Mouse (Mus musculus) G1E (cell line): ENCODE measurements around the gene Acap1.
A peak's percentile ranks its signal among the peaks of the same experiment; 100 is the strongest.

Experiments used
- CTCF ChIP-seq: IDR thresholded peaks from 2 replicates; pipeline ENCODE4 v1.5.1; 2012; ENCODE audit warnings: low read depth, low read length, inconsistent platforms, mixed read lengths
- GATA1 ChIP-seq: IDR thresholded peaks from 2 replicates; pipeline ENCODE4 v1.6.1; 2012; ENCODE audit warnings: borderline replicate concordance, low read length, inconsistent platforms, mixed read lengths
- GATA2 ChIP-seq: IDR thresholded peaks from 2 replicates; pipeline ENCODE4 v1.6.1; 2012; ENCODE audit warnings: low read depth, low read length, inconsistent platforms, borderline replicate concordance
- POLR2AphosphoS5 ChIP-seq: IDR thresholded peaks from 2 replicates; pipeline ENCODE4 v1.6.1; 2012; ENCODE audit warnings: low read depth, low read length, inconsistent platforms; ENCODE audit not compliant: insufficient replicate concordance
- TAL1 ChIP-seq: conservative IDR thresholded peaks from 2 replicates; pipeline ENCODE4 v1.6.1; 2012; ENCODE audit warnings: low read depth, low read length, inconsistent platforms, mixed read lengths

DNA sequence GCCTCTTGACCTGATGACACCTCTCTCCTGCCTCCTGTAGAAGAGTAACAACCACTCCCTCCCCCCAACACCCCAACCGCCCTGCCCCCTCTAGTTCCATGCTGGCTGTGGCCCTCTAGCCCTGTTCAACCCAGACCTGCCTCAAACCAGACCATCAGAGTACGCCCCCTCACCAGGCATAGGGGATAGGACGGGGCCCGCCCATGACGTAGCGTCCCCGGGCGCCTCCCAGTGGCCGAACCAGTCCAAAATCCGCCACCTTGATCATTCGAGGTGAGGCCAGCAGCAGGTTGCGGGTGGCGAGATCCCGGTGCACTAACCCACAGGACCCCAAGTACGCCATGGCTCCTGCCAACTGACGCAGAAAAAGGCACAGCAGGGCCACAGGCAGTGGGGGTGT, 40.0 kb downstream of the Acap1 start:
- peak; percentile 21; the same call in 1 of the 2 replicates for TF ChIP-seq CTCF
- no peak for TF ChIP-seq TAL1
- no peak for TF ChIP-seq POLR2AphosphoS5
- TF ChIP-seq GATA1, result no peak
- no peak for TF ChIP-seq GATA2
